Mouse (Mus musculus): ENCODE measurements at regions not wholly inside any gene's neighbourhood (a gene's known extent, or its start where the extent isn't known, plus 50 kb on each side); places are given as distances from the start of the nearest gene placed in this dataset.

DNA sequence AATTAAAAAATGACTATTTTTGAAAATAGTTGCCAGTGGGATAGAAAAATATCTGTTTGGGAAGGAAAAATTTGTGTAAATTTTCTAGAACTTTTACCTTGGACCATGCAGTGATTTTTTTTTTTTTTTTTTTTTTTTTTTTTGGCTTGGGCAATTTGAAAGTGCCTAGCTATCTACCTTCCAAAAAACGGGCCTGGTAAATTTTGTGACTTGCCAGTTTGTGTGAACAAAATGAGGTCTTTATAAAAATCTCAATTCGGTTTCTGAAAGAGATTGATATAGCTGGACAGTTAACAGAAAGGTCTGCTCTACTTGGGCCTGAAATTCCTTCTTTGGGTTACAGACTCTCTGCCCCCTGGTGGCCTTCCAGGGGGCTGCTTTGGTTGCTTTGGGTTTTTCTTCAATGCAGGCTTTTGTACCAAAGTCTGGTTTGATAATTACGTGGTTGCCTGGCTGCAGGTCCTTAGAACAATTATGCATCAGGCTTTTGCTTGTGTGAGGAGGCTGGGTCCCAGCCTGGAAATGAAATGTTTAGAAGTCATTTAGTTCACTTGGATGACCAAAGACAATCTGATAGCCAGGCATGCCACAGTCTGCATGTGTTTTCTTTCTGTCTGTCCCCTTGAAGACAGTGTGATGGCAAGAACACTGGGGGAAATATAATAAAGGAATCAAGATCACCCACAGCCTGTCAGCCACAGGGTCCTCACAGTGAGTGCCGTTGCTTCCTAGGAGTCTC lies 75.6 kb upstream of the Jazf1 start:
- no peak for DNase-seq (ENCODE audit: low read depth, low spot score)

DNA sequence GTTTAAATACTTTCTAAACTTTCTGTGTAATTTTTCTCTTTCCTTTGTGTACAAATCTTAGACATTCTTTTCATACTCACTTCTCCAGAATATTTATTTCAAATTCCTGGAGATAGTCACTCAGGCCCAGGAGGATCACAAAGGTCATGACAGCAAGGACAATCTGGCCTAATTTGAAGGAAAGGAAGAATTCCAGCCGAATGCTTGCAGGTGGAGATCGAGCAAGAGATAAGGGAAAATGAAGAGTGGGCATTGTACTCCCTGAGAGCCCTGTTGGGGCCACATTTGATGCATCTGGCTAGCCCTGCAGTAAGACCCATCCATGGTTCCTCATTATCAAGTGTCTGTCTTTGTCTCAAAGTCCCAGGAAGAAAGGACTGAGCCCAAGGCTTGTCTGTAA lies 66.0 kb upstream of the Jazf1 start:
- no peak for DNase-seq (ENCODE audit: low read depth, low spot score)

DNA sequence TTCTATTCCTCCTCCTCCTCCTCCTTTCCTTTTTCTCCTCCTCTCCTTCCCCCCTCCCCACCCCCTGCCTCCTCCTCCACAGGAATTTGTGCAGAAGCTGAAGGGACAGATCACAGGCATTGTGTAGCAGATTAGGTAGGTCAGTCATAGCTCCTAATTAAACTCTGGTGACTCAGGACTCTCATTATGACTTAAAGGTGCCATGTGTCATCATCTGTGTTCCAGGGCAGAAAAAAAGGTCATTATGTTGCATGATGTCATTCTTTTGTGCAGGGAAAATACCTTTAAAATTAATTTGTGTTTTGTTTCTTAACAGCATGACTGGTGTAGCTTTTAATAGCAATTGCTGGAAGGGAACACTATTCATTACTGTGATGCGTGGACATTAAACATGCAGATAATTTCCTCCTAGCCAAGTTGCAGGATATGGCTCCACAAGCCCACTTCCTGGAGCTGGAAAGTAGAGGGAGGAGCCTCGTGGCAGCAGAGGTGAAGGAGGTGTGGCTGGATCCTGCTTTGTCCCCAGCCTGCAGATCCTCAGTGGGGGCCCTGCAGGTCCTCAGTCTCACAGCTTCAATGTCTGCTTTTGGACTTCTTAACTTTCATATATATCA lies 62.4 kb upstream of the Jazf1 start:
- no peak for DNase-seq (ENCODE audit: low read depth, low spot score)

DNA sequence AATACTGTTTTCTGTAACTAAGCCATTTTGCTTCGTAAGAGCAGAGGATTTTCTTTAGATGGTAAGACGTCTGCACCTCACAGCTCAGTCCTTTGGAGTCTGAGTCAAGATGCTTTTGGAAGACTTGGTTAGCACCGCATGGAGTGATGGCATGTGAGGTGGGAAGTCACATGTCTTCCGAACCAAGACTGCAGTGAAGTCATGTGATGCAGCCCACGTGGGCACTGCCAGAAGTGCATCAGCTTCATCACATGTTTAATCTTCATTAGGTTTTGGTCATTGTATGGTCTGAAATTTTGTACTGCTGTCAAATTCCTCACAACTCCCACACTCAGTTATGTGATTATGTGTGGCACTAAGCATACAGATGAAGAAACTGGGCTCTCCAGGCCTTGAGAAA lies 58.3 kb upstream of the Jazf1 start:
- DNase-seq (ENCODE audit: low read depth, low spot score) = no peak

DNA sequence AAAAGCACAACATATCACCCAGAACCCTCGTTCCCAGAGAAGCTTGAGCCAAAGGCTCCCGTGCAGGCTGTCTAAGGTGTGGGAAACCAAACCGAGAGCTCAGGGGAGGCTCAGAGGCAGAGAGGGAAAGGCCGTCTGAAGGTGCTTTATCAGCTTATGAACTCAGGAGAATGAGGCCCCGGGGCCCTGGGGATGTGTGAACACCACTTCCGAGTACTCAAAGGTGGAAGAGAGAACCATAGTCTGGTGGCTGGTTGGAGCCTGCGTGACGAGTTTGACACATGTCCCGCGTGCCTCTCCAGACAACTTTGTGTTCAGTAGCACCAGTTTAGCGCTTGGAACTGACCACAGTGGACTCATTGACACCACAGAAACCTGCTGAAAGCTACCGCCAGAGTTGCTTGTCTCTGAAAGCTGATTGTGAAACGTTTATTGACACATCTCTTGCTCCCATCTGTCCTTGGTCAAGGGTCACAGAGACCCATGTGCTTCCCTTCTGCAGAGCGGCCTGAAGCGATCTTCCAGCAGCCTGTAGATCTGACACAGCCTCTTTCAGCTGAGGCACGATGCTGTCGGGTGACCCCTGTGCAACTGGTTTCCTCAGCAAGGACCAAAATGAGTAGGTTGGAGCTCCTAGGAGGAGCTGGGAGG lies 56.5 kb upstream of the Jazf1 start:
- no peak for DNase-seq (ENCODE audit: low read depth, low spot score)

DNA sequence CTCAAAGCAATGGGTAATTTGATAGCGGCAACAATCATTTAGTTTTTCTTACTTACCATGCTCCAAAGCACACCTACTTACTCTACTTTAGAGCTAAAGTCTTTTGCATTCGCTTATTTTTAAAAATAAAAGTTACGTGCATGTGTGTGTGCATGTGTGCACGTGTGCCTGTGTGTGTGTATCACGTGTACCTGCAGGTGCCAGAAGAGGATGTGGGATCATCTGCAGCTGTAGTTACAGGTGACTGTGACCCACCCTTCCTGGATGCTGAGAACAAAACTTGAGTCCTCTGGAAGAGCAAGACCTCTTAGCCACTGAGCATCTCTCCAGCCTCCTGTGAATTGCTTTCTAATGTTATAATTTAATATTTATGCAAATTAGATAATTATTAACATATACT lies 52.0 kb upstream of the Jazf1 start:
- no peak for DNase-seq (ENCODE audit: low read depth, low spot score)

Measured in WW6 (cell line).